Mouse (Mus musculus): ENCODE measurements at regions not wholly inside any gene's neighbourhood (a gene's known extent, or its start where the extent isn't known, plus 50 kb on each side); places are given as distances from the start of the nearest gene placed in this dataset.

GRCm38 (mm10) chr6:140261813-140262212 is 162.0 kb upstream of the Plekha5 start:
- TF ChIP-seq CTCF (conservative IDR thresholded peaks at IDR 0.05; ENCODE audit: low read length) (no peak), POU5F1 (IDR thresholded peaks at IDR 0.05; ENCODE audit: borderline replicate concordance, low read length) (no peak), NANOG (IDR thresholded peaks at IDR 0.05; ENCODE audit: borderline replicate concordance, low read length) (no peak)
